Mouse (Mus musculus) hindlimb bud, embryonic 11.5 days (tissue): ENCODE measurements around the gene Grip1.
A peak's percentile ranks its signal among the peaks of the same experiment; 100 is the strongest.

Experiments used
- DNase-seq: peaks from one replicate; pipeline ENCODE4 v3.0.0-alpha.2; 2012; ENCODE audit warnings: low read depth, low spot score; ENCODE audit errors: extremely low spot score

The Grip1 gene

DNA sequence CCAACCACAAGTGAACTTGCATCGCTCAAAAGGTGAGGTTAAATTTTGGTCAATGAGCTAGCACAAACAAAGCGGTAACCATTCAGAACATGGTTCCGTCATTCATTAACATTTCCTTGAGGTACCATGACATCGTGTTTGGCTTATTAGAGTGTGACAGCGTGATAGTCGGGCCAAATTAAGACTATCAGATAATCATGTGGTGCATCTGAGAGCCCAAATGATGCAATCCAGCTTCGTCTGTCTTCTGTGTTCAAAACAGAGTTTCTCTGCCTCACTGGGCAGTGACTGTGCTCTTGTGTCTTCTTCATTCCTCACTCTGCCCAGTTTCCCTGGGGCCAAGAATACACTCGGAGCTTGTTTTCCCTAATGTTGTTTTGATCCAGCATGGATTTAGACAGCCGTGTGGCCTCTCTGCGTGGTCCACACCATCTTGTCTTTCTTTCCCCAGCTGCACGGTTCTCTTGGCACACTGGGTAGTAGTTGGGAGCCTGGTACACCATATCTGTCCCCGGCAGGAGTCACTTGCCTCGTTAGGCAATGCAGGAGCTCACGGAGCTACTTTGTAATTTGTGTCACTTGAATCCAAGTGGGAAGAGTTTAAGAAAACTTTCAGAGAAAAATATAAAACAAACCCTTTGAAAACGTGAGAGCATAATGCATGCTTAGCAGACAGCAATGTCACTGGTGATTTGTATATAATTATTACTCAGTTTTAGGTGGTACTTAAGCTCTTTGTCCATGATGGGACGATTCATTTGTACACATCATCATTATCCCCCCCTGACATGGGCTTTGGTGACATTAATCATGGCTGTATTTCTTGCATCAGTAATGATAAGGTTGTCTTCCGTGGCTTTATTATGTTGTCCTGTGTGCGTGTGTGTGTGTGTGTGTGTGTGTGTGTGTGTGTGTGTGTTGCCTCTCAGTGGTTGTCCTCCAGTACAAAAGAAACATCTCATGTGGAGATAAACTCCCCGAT lies 281.7 kb downstream of the Grip1 start:
- no peak for DNase-seq

DNA sequence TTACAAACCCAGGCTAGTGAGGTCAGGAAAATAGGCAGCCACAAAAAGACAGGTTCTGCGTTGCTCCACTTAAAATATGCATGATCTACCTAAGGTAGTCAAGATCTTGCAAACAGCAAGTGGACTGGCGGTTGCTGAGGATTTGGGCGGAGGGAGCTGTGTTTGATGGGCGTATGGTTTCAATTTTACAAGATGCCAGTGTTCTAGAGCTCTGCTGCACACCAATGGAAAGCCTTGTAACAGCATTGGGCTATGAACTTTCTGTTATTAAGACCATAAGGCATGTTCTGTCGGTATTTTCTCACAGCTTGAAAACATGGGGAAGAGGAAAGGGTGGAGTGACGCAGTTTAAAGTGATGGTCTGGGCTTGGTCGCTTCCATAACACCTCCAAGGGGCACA lies 285.8 kb downstream of the Grip1 start:
- DNase-seq, result no peak

- DNase-seq, result no peak
These were observed 289.1 kb downstream of the Grip1 start for GRCm38 (mm10) chr10:119742722-119743121.

GRCm38 (mm10) chr10:119752361-119752798 lies 298.8 kb downstream of the Grip1 start:
- no peak for DNase-seq

DNA sequence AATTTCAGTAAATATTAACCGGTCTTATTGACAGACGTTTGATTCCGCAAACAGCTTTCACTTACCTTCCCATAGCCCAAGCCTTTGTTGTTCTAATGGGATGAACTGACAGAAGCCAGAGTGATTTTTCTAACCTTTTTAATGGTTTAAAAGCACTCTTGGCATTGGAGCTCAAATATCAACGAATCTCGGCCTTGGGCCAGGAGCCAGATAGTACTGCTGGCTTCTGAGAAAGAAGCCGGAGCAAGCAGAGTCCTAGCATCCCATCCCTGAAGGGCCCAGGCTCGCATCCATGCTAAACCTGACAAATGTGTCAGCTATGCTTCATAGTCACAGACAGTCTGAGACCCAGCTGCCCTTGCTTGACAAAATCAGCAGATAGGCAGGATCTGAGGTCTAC lies 302.6 kb downstream of the Grip1 start:
- DNase-seq, result no peak

GRCm38 (mm10) chr10:119757219-119757618 lies 303.6 kb downstream of the Grip1 start:
- DNase-seq, result no peak

DNA sequence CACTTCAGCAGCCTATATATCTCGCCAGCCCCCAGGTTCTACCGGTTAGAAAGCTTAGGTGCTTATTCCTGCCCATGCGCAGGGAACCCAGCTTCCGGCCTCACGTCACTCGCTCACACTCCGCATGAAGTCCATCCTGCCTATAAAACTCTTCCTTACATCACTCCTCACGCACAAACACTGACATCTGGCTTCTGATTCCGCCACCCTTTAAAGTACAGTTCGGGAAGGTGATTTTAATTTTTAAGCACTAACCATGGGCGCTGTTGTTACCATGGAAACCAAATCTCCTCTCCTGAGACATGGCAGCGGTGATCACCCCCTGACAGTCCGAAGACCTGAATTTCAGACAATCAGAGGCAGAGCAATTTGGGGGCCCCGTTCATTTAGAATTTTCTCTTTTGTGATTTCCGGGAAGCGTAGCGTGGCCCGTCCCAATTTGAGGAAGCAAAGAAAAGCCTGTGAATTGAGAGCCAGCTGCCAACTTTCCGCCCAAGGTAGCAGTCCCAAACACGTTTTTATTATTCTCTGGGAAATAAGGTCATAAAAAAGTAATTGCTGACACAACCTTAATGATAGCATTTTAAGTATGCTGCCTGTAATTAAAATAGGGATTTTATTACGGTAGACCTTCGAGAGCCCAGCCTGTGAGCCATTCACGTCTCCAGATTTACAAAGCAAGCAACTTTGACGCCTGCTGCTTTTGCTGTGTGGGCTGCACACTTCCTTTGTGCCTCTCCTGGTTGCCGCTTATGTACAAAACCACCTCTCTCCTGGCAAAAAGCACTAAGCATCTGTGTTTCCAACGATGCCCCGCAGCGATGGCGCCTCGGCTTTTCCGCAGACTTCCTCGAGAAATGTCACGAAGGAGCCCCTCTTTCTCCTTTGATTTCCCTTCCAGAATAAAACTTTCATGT lies 308.1 kb downstream of the Grip1 start:
- DNase-seq, result peak; percentile 42

GRCm38 (mm10) chr10:119778871-119779270 lies 325.2 kb downstream of the Grip1 start:
- no peak for DNase-seq

GRCm38 (mm10) chr10:119779657-119780056 lies 326.0 kb downstream of the Grip1 start:
- DNase-seq, result no peak

DNA sequence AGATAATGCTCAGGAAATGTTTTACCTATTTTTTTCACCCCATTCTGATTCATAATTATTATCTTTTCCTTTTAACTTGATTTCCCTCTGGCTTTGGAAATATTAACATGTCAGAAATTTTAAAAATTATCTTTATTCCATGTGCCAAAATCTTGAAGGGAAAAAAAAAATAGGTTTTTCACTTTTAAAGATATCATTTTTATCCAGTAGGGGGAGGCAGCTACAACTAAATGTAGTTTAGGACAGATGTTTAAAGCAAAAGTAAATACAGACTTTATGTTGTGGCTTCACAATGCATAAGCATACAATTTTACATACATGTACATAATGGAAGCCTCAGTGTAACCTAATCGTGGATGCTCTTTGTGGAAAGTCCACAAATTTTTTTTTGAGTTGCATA lies 336.9 kb downstream of the Grip1 start:
- no peak for DNase-seq

- DNase-seq, result no peak
These were observed 348.8 kb downstream of the Grip1 start for GRCm38 (mm10) chr10:119802421-119802820.

GRCm38 (mm10) chr10:119803633-119804422 lies 350.2 kb downstream of the Grip1 start:
- DNase-seq, result peak; percentile 93

- DNase-seq, result no peak
These were observed 350.8 kb downstream of the Grip1 start for GRCm38 (mm10) chr10:119804423-119804814.

GRCm38 (mm10) chr10:119805082-119805481 lies 351.5 kb downstream of the Grip1 start:
- no peak for DNase-seq

DNA sequence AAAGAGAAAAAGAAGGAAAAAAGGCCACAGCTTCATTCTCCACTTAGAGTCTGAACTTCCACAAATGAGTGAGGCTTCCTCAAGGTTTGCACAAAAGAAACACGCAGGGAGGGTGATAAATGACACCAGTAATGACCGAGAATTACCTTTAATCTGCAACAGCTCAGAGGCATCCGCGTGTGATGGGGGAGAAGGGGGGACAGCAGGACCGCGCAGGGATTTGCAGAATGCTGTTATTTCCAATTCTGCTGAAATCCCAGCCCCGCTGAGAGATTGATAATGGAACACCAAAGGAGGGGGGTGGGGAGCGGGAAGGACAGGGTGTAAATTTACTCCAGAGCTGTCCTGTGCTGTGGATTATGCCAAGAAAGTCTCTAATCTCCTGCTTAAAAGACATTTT lies 352.5 kb downstream of the Grip1 start:
- no peak for DNase-seq

- no peak for DNase-seq
These were observed 354.8 kb downstream of the Grip1 start for GRCm38 (mm10) chr10:119808384-119808783.

DNA sequence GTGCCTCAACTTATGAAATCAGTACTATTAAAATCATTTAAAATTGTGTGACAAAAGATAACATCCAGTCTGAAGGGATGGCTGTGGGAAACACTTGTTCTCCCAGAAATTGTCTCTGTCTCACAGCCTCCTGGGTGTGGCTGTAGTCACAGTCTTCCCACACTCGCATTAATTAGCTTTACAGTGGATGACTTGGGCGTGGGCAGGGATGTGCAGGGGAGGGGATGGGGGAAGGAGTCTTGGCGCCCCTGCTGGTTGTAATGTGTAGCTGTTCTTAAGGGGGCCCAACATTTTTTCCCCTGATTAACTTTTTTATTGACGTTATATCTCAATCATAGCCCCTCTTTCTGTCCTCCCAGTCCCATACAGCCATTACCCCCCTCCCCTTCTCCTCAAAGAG lies 360.5 kb downstream of the Grip1 start:
- DNase-seq, result no peak

GRCm38 (mm10) chr10:119816001-119816400 lies 362.4 kb downstream of the Grip1 start:
- no peak for DNase-seq

- DNase-seq, result no peak
These were observed 364.8 kb downstream of the Grip1 start for GRCm38 (mm10) chr10:119818381-119818780.

DNA sequence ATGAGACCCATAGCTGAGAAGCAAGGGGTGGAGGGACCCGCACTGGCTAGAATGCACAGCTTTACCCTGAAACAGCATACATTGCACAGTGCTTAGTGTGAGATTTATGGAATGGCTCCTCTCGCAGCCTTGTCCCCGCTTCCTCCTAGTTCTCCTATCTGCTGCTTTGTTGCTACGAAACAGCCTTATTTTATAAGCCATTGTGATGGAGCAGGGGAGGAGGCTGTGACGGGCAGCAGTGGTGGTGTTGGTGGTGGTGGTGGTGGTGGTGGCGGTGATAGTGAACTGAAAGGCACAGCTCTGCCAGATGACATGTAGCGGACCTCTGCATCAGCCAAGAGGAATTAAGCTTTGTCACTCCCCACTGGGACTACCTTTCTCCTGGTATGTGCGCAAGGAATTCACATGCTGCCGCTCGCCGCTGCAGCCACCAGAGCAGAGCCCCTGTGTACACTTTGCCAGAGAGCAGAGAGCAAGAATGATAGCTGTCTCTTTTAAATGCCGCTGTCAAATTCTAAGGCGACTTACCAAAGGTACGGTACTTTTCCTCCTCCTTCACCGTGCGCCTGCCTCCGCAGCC lies 365.6 kb downstream of the Grip1 start:
- DNase-seq, result no peak
